Mouse (Mus musculus): ENCODE measurements around the gene Tssk1.

DNA sequence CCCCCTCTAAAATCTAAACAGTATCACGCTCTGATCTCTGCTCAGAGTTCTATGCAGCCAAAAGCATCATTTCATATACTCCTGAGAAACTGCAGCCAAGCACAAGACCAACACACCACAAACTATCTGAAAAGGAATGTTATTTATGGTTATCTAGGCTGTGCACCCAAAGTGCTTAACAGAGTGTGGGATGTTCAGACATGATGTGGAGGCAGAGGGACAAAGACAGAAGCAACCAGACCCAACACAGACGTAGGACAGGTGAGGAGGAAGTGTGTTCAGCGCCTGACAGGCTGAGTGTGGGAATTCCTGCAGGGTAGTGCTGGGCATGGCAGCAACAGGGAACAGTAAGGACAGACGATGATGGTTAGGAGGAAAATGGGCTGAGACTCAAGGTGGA lies 14.5 kb upstream of the Tssk1 start:
- TF ChIP-seq ZNF384 (IDR thresholded peaks at IDR 0.05; ENCODE audit: low read depth, low read length) (no peak), CTCF (conservative IDR thresholded peaks at IDR 0.05 in 1 of 2, IDR thresholded peaks at IDR 0.05 in 1 of 2; ENCODE audit: low read depth in 2 of 2, low read length in 2 of 2) (no peak), POLR2A (IDR thresholded peaks at IDR 0.05; ENCODE audit: low read depth, low read length) (no peak), TCF12 (IDR thresholded peaks at IDR 0.05; ENCODE audit: low read depth, low read length) (no peak), MAZ (IDR thresholded peaks at IDR 0.05; ENCODE audit: low read depth, low read length) (no peak), CHD2 (IDR thresholded peaks at IDR 0.05; ENCODE audit: low read length) (no peak)

Data from CH12.LX (cell line).